Mouse (Mus musculus) ES-Bruce4 (cell line): ENCODE data around the gene Gm10037.

Source experiments
- CTCF ChIP-seq: IDR thresholded peaks from one replicate; pipeline ENCODE4 v1.8.1; 2011; ENCODE audit warnings: low read depth, low read length
- EP300 ChIP-seq: IDR thresholded peaks from 2 replicates; pipeline ENCODE4 v1.6.1; 2011; ENCODE audit warnings: low read depth, low read length; ENCODE audit not compliant: insufficient read depth
- POLR2A ChIP-seq: IDR thresholded peaks from one replicate; pipeline ENCODE4 v1.8.1; 2011; ENCODE audit warnings: low read length; ENCODE audit not compliant: insufficient read depth

- TF ChIP-seq CTCF (no peak), POLR2A (no peak), EP300 (no peak)
Observed at GRCm38 (mm10) chr13:67830911-67831336, at the start of gene Gm10037.
